Mouse (Mus musculus): ENCODE data around the gene Otoa. TPM values are rescaled to one million over a fixed set of nuclear protein-coding genes. Genes with fewer than 3 reads are reported as not detected.

Otoa gene
- polyA plus RNA-seq, 1 experiment: 0.51 TPM

DNA sequence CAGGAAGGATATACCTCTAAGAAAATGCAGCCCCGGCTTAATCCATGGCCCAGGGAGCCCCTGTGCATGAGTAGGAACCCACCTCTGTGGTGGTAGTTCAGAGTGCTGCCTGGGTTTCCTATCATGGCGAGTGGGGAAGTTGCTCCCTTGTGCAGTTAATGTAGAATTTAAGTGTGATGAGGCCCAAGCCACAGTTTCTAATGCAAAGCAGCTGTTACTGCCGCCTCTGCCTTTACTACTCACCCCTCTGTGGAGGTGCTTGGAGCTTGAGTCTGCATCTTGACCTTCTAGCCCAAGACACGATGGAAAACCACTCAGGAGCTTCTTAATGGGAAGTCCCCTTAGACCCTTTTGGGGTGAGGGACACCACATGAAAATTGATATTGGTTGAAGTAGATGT lies 10.2 kb upstream of the Otoa start:
- Histone ChIP-seq H3K27me3 (ENCODE audit: control insufficient read depth, insufficient read depth, low read length) (no peaks in the 10 kb centered on the region), H3K27ac (ENCODE audit: insufficient read depth, low read length) (no peak overlapping the region), H3K4me3 (replicated peaks; ENCODE audit: insufficient read depth, low read depth, low read length) (no peak overlapping the region), H3K4me1 (ENCODE audit: control insufficient read depth, insufficient read depth, low read length) (0 out of 2 replicates have a peak, but pooled peaks cover 7% of the 10 kb centered on the region)
- TF ChIP-seq CTCF (IDR thresholded peaks at IDR 0.05; ENCODE audit: borderline replicate concordance, insufficient read depth, low read depth, low read length) (no peak), POLR2A (IDR thresholded peaks at IDR 0.05; ENCODE audit: borderline replicate concordance, insufficient read depth, low read length) (no peak)
- DNase-seq: no peak
- 92% methylated on average over 4 of the region's 4 CpGs for WGBS

GRCm38 (mm10) chr7:121072506-121072905 lies 8.9 kb upstream of the Otoa start:
- no peak overlapping the region for H3K27ac ChIP-seq (ENCODE audit: insufficient read depth, low read length)
- WGBS: 92% methylated on average over 5 of the region's 5 CpGs
- H3K4me1 ChIP-seq (ENCODE audit: control insufficient read depth, insufficient read depth, low read length): 0 out of 2 replicates have a peak, but pooled peaks cover 7% of the 10 kb centered on the region
- H3K4me3 ChIP-seq (replicated peaks; ENCODE audit: insufficient read depth, low read depth, low read length): no peak overlapping the region
- no peaks in the 10 kb centered on the region for H3K27me3 ChIP-seq (ENCODE audit: control insufficient read depth, insufficient read depth, low read length)
- TF ChIP-seq CTCF (IDR thresholded peaks at IDR 0.05; ENCODE audit: borderline replicate concordance, insufficient read depth, low read depth, low read length) (no peak), POLR2A (IDR thresholded peaks at IDR 0.05; ENCODE audit: borderline replicate concordance, insufficient read depth, low read length) (no peak)
- no peak for DNase-seq

DNA sequence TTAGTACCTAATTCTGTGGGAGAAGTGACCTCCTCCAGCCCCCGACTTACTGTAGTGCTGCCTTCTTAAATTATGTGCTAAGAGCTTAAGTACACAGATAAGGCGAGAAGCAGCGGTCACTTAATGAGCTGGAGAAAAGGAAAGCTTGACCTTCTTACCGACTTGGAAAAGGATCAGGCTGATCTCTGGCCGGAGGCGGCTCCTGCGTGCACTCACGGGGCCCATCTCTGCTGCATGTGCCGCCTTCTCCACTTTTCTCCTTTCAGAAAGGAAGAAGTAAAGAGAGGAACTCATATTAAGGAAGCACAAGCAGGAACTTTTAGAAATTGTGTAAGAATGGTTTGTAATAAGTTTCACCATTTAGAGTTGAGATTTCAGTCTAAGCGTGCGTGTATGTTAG lies 7.2 kb upstream of the Otoa start, which contains the start of gene Igsf6:
TSS of gene Igsf6 (minus strand) at position 292 of the 400 bp plus-strand sequence.
- WGBS: 91% methylated on average over 11 of the region's 11 CpGs
- 0 out of 2 replicates have a peak, but pooled peaks cover 7% of the 10 kb centered on the region for H3K4me1 ChIP-seq (ENCODE audit: control insufficient read depth, insufficient read depth, low read length)
- TF ChIP-seq POLR2A (IDR thresholded peaks at IDR 0.05; ENCODE audit: borderline replicate concordance, insufficient read depth, low read length): no peak
- no peak for TF ChIP-seq CTCF (IDR thresholded peaks at IDR 0.05; ENCODE audit: borderline replicate concordance, insufficient read depth, low read depth, low read length)
- no peak for DNase-seq
- no peak within 1 kb of the TSS for H3K27ac ChIP-seq (ENCODE audit: insufficient read depth, low read length)
- no peak within 1 kb of the TSS for H3K4me3 ChIP-seq (replicated peaks; ENCODE audit: insufficient read depth, low read depth, low read length)
- no peaks in the 10 kb centered on the region for H3K27me3 ChIP-seq (ENCODE audit: control insufficient read depth, insufficient read depth, low read length)

GRCm38 (mm10) chr7:121074801-121075400 lies 6.5 kb upstream of the Otoa start:
- 52% methylated on average over 6 of the region's 6 CpGs for WGBS
- Histone ChIP-seq H3K4me3 (replicated peaks; ENCODE audit: insufficient read depth, low read depth, low read length) (no peak overlapping the region), H3K27ac (ENCODE audit: insufficient read depth, low read length) (no peak overlapping the region), H3K4me1 (ENCODE audit: control insufficient read depth, insufficient read depth, low read length) (0 out of 2 replicates have a peak, but pooled peaks cover 7% of the 10 kb centered on the region), H3K27me3 (ENCODE audit: control insufficient read depth, insufficient read depth, low read length) (no peaks in the 10 kb centered on the region)
- peak in 1 of 2 experiments; percentile 32 for DNase-seq
- TF ChIP-seq POLR2A (IDR thresholded peaks at IDR 0.05; ENCODE audit: borderline replicate concordance, insufficient read depth, low read length): no peak
- TF ChIP-seq CTCF (IDR thresholded peaks at IDR 0.05; ENCODE audit: borderline replicate concordance, insufficient read depth, low read depth, low read length): no peak

DNA sequence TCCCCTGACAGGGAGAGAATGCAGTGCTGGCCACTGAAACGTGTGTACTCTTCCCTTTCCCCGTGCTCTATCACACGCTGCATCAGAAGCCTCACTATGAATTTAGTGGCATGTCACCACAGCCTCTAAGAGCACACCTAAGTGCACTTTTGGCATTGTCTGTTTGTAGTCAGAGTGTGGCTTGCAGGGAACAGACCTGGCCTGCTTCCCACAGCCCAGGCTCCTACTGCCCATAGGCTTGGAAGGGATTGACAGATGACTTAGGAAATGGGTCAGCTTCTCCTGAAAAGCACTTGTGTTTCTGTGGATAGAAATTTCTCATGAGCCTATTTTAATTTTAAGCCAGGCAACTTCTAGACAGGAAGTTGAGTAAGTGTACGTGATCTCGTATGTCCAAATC lies 6.0 kb upstream of the Otoa start:
- WGBS: 34% methylated on average over 5 of the region's 5 CpGs
- peak; percentile 44 to 57 for DNase-seq
- no peaks in the 10 kb centered on the region for H3K27me3 ChIP-seq (ENCODE audit: control insufficient read depth, insufficient read depth, low read length)
- H3K4me1 ChIP-seq (ENCODE audit: control insufficient read depth, insufficient read depth, low read length): 0 out of 2 replicates have a peak, but pooled peaks cover 7% of the 10 kb centered on the region
- H3K4me3 ChIP-seq (replicated peaks; ENCODE audit: insufficient read depth, low read depth, low read length): no peak overlapping the region
- H3K27ac ChIP-seq (ENCODE audit: insufficient read depth, low read length): no peak overlapping the region
- TF ChIP-seq CTCF (IDR thresholded peaks at IDR 0.05; ENCODE audit: borderline replicate concordance, insufficient read depth, low read depth, low read length) (no peak), POLR2A (IDR thresholded peaks at IDR 0.05; ENCODE audit: borderline replicate concordance, insufficient read depth, low read length) (no peak)

DNA sequence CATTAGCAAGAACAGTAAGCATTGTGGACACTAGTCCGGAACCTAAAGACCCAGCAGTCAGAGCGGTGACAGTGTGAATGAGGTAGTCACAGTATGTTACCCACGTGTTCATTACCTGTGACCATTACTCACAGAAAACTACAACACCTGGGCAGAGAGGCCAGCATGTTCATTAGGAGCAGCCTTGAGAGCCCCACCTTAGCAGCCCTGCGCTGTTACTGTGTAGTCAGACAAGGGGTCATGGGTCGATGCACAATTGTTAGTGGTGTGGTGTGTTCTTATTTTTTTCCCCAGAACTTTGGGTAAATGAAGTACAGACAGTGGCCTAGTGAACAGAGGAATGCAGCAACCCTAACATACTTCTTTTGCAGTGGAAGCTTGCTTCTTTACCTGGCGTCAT lies 4.1 kb upstream of the Otoa start:
- H3K4me3 ChIP-seq (replicated peaks; ENCODE audit: insufficient read depth, low read depth, low read length): no peak overlapping the region
- H3K4me1 ChIP-seq (ENCODE audit: control insufficient read depth, insufficient read depth, low read length): 0 out of 2 replicates have a peak, but pooled peaks cover 7% of the 10 kb centered on the region
- no peak overlapping the region for H3K27ac ChIP-seq (ENCODE audit: insufficient read depth, low read length)
- WGBS: 90% methylated on average over 6 of the region's 6 CpGs
- no peaks in the 10 kb centered on the region for H3K27me3 ChIP-seq (ENCODE audit: control insufficient read depth, insufficient read depth, low read length)
- DNase-seq: no peak
- TF ChIP-seq CTCF (IDR thresholded peaks at IDR 0.05; ENCODE audit: borderline replicate concordance, insufficient read depth, low read depth, low read length) (no peak), POLR2A (IDR thresholded peaks at IDR 0.05; ENCODE audit: borderline replicate concordance, insufficient read depth, low read length) (no peak)

- H3K4me3 ChIP-seq (replicated peaks; ENCODE audit: insufficient read depth, low read depth, low read length): no peak overlapping the region
- H3K27me3 ChIP-seq (ENCODE audit: control insufficient read depth, insufficient read depth, low read length): no peaks in the 10 kb centered on the region
- 0 out of 2 replicates have a peak, but pooled peaks cover 7% of the 10 kb centered on the region for H3K4me1 ChIP-seq (ENCODE audit: control insufficient read depth, insufficient read depth, low read length)
- H3K27ac ChIP-seq (ENCODE audit: insufficient read depth, low read length): no peak overlapping the region
- TF ChIP-seq CTCF (IDR thresholded peaks at IDR 0.05; ENCODE audit: borderline replicate concordance, insufficient read depth, low read depth, low read length) (peak; percentile 64; the same call in 1 of the 2 replicates), POLR2A (IDR thresholded peaks at IDR 0.05; ENCODE audit: borderline replicate concordance, insufficient read depth, low read length) (no peak)
- 8% methylated on average over 5 of the region's 5 CpGs for WGBS
- DNase-seq: peak; percentile 55 to 57
Measured at GRCm38 (mm10) chr7:121077829-121078228, 3.6 kb upstream of the Otoa start.

DNA sequence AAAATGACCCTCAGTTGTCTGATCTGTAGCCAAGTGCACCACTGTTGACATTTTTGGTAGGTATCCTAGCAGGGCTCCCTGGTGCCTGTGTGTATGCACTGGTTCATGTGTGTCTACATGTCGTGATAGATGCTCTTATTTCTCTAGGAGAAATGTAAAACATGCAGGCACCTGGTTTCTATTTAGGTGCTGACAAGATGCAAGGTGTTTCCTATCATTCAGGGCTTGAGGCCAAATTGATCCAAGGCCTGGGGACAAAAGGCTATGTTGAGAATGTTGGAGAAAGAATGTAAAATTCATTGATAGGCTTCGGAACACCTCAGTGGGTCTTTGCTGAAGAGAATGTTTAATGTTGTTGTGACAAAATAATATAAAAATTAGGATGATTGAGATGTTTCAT lies 366 bp downstream of the Otoa start:
- WGBS: 92% methylated on average over 2 of the region's 2 CpGs
- Histone ChIP-seq H3K27ac (ENCODE audit: insufficient read depth, low read length) (no peak overlapping the region), H3K27me3 (ENCODE audit: control insufficient read depth, insufficient read depth, low read length) (no peaks in the 10 kb centered on the region; the same call in 1 of the 2 replicates), H3K4me3 (replicated peaks; ENCODE audit: insufficient read depth, low read depth, low read length) (no peak overlapping the region), H3K4me1 (ENCODE audit: control insufficient read depth, insufficient read depth, low read length) (peaks cover 5% of the 10 kb centered on the region; the same call in 1 of the 2 replicates)
- DNase-seq: no peak
- TF ChIP-seq POLR2A (IDR thresholded peaks at IDR 0.05; ENCODE audit: borderline replicate concordance, insufficient read depth, low read length): no peak
- no peak for TF ChIP-seq CTCF (IDR thresholded peaks at IDR 0.05; ENCODE audit: borderline replicate concordance, insufficient read depth, low read depth, low read length)

Measured in cerebellum, adult 2 months (tissue).